Mouse (Mus musculus): ENCODE measurements around the gene Abca4. TPM values are rescaled to one million over a fixed set of nuclear protein-coding genes. Genes with fewer than 3 reads are reported as not detected.

Gene Abca4
- polyA plus RNA-seq, 1 experiment from 2014 or later, result 1.1 TPM

DNA sequence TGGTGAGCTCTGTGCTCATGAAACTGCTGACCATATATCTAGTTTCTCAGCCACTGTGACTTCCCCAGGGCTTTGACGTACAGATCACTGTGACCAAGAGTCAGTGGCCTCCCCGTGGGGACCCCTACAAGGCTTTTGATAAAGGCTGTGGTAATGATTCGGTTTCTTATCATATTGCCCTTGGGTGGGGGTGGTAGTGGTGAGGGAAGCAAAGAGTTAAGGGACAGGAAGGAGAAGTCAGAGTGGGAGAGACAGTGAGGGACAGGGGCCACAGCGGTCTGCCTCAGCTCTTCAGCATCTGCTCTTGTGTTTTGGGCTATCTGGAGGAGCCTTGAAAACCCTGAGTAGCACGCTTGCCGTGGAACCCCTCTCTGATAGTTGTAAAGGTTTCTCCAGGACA, 46.1 kb downstream of the Abca4 start:
- no peaks in the 10 kb centered on the region for H3K36me3 ChIP-seq
- no peak overlapping the region for H3K4me3 ChIP-seq (replicated peaks)
- no peak for ATAC-seq
- WGBS, result 81% methylated on average over 6 of the region's 6 CpGs
- no peak overlapping the region for H3K27ac ChIP-seq
- H3K9ac ChIP-seq, result no peak overlapping the region
- no peaks in the 10 kb centered on the region for H3K9me3 ChIP-seq
- no peak overlapping the region for H3K4me2 ChIP-seq (replicated peaks)
- no peaks in the 10 kb centered on the region for H3K27me3 ChIP-seq (replicated peaks)
- H3K4me1 ChIP-seq (replicated peaks), result peaks cover 15% of the 10 kb centered on the region; the same call in 1 of the 2 replicates

DNA sequence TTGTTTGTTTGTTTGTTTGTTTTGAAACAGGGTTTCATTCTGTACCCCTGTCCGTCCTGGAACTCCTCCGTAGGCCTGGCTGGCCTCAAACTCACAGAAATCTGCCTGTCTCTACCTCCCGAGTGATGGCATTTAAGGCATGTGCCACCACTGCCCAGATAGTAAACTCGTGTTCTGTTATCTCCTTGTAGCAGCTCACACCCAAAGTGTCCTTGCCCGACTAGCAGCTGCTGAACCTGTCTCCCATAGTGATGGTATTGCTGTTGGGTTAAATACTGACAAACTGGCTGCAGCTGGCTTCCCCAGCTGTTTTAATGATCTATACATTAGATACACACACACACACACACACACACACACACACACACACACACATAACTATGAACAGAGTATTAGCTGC, 55.5 kb downstream of the Abca4 start:
- Histone ChIP-seq H3K4me3 (replicated peaks) (no peak overlapping the region), H3K9ac (no peak overlapping the region), H3K9me3 (no peaks in the 10 kb centered on the region), H3K4me2 (replicated peaks) (no peak overlapping the region), H3K4me1 (replicated peaks) (peaks cover 9% of the 10 kb centered on the region; the same call in 1 of the 2 replicates), H3K27me3 (replicated peaks) (no peaks in the 10 kb centered on the region), H3K36me3 (no peaks in the 10 kb centered on the region), H3K27ac (no peak overlapping the region)
- 52% methylated on average over 5 of the region's 5 CpGs for WGBS
- no peak for ATAC-seq

DNA sequence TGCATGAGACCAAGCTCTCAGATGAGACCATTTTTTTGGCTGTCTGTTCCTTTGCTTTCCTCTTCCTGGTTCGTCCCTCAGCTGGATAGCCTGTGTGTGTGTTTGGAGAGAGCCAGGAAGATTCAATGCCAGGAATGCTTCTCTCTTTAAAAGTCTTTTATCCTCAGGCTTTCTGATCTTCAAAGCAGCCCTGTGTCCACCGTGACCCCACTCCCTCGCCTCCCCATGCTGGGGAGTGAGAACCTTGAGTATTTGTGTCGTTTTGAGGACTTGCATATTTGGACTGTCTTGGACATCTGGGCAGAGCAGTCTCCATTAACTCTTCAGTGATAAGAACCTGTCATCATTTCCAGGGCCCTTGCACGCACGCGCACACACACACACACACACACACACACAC, 57.8 kb downstream of the Abca4 start:
- no peak overlapping the region for H3K4me3 ChIP-seq (replicated peaks)
- no peaks in the 10 kb centered on the region for H3K36me3 ChIP-seq
- H3K9me3 ChIP-seq, result no peaks in the 10 kb centered on the region
- H3K27ac ChIP-seq, result no peak overlapping the region
- no peak for ATAC-seq
- no peak overlapping the region for H3K9ac ChIP-seq
- H3K4me2 ChIP-seq (replicated peaks), result no peak overlapping the region
- peaks cover 4% of the 10 kb centered on the region; the same call in 1 of the 2 replicates for H3K4me1 ChIP-seq (replicated peaks)
- 46% methylated on average over 7 of the region's 7 CpGs for WGBS
- H3K27me3 ChIP-seq (replicated peaks), result no peaks in the 10 kb centered on the region

DNA sequence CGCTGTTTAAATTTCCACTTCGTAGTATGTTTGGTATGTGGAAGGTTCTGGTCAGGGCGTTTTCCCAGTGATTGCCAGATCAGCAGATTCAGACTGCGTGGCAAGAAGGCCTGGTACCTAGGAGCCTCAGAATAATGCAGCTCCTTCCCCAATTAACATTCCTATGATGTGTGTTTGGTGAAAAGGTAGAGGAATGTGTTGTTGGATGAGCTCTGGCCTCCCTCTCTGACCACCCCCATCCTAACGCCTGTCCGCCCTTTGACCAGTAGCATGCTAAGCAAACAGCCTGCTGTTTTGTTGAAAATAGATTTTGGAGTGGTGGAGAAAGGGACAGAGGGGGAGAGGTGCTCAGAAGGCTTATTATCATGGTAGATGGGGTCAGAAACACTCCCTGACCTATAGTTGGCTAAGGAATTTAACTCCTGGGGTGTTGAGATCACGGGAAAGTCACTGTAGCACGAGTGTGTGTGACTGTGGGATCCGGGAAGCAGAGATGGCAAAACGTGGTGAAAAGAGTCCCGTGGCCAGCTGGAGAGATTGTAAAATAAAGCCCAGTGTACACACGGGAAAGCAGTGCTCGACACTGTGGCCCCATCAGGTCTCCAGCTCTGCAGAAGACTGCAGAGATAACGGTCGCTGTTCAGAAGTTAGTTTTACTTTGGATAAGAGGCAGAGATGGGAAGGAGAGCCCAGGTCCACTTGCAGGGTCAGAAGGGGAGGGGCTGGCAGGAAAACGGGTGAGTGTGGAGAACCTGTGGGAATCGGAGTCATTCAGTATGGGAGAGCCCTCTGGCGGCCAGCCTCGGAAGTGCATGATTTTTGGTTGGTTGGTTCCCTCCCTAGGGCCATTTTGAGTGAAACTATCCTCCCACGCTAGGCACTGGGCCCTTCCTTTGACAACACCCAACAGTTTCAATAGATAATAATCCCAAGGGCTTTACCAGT, 59.9 kb downstream of the Abca4 start:
- peak; percentile 58 for ATAC-seq
- WGBS, result 22% methylated on average over 20 of the region's 20 CpGs
- no peak overlapping the region for H3K9ac ChIP-seq
- peaks cover 5% of the 10 kb centered on the region; the same call in 1 of the 2 replicates for H3K4me1 ChIP-seq (replicated peaks)
- peak overlapping the region; percentile 53 for H3K4me2 ChIP-seq (replicated peaks)
- H3K9me3 ChIP-seq, result no peaks in the 10 kb centered on the region
- H3K27ac ChIP-seq, result no peak overlapping the region
- H3K36me3 ChIP-seq, result no peaks in the 10 kb centered on the region
- H3K4me3 ChIP-seq (replicated peaks), result no peak overlapping the region
- no peaks in the 10 kb centered on the region for H3K27me3 ChIP-seq (replicated peaks)

DNA sequence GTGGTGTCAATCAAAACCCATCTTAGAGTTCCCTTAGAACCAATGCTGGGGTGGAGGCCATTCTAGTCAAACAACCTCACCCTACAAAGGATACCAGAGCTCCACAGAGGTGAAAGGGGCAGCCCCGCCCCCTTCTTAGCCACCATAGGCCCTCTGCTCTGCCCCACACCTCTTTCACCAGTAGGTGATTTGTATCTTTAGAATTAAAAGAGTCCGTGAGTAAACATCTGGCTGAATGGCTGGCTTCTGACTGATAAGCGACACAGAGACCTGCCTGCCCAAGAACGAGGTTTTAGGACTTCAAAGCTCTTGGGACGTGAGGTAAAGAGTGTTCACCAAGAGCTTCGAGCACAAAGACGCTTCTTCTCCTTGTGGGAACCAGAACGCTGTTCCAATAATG, 62.7 kb downstream of the Abca4 start:
- Histone ChIP-seq H3K9me3 (no peaks in the 10 kb centered on the region), H3K4me2 (replicated peaks) (no peak overlapping the region), H3K27ac (no peak overlapping the region), H3K4me1 (replicated peaks) (peaks cover 8% of the 10 kb centered on the region; the same call in 1 of the 2 replicates), H3K36me3 (no peaks in the 10 kb centered on the region), H3K27me3 (replicated peaks) (no peaks in the 10 kb centered on the region), H3K9ac (no peak overlapping the region), H3K4me3 (replicated peaks) (no peak overlapping the region)
- ATAC-seq, result no peak
- WGBS, result 51% methylated on average over 8 of the region's 8 CpGs

DNA sequence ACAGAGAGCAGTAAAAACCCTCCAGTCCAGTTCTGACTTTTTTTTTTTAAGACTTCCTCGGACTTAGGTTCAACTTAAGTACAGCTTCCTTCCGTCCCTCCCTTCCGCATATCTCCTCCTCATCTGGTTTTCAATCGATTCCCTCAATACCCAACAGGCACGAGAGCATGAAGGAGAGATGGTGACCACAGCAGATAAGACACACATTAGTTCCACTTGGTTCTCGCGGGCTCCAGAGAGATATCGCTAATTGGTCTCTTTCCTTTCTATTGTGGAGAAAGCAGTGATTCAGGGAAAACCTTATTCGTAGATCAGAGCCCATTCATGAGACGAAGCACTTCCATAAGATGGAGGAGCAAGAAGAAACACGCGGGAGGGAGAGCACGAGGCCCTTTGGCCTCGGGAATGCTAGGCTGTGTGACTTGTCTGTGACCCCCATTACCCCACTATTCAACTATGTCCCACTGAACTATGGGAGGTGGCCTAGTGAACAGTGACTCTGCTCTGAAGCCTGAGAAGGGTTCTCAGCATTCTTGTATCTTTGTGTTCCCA, 63.5 kb downstream of the Abca4 start:
- no peak overlapping the region for H3K4me2 ChIP-seq (replicated peaks)
- H3K36me3 ChIP-seq, result no peaks in the 10 kb centered on the region
- H3K9me3 ChIP-seq, result no peaks in the 10 kb centered on the region
- peaks cover 11% of the 10 kb centered on the region; the same call in 1 of the 2 replicates for H3K4me1 ChIP-seq (replicated peaks)
- no peak for ATAC-seq
- 0 out of 2 replicates have a peak overlapping the region, but pooled peaks have one; percentile 36 for H3K27ac ChIP-seq
- H3K4me3 ChIP-seq (replicated peaks), result no peak overlapping the region
- 74% methylated on average over 14 of the region's 14 CpGs for WGBS
- H3K27me3 ChIP-seq (replicated peaks), result no peaks in the 10 kb centered on the region
- H3K9ac ChIP-seq, result no peak overlapping the region

DNA sequence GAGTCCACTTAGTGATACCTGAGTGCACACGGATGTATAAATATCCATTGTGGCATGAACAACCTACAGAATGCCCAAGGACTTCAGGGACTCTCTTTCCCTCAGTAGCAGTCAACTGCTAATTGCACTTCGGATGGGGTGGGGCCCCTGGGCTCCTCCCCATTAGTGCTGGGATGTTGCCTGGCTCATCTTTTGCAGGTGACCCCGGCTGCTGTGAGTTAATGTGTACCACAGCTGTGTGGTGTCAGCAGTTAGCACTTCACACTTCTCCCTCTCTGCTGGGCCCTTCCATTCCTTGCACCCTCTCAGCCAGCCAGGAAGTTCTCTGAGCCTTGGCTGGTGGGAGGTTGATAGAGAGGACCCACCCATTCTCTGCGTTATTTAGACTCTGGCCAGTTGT, 65.2 kb downstream of the Abca4 start:
- Histone ChIP-seq H3K4me3 (replicated peaks) (no peak overlapping the region), H3K27ac (no peak overlapping the region), H3K9ac (no peak overlapping the region), H3K9me3 (no peaks in the 10 kb centered on the region), H3K4me2 (replicated peaks) (no peak overlapping the region), H3K36me3 (no peaks in the 10 kb centered on the region), H3K4me1 (replicated peaks) (peaks cover 11% of the 10 kb centered on the region; the same call in 1 of the 2 replicates), H3K27me3 (replicated peaks) (no peaks in the 10 kb centered on the region)
- ATAC-seq, result peak; percentile 44; the same call in 1 of the 2 replicates
- whole genome bisulfite sequencing, result 47% methylated on average over 4 of the region's 4 CpGs

DNA sequence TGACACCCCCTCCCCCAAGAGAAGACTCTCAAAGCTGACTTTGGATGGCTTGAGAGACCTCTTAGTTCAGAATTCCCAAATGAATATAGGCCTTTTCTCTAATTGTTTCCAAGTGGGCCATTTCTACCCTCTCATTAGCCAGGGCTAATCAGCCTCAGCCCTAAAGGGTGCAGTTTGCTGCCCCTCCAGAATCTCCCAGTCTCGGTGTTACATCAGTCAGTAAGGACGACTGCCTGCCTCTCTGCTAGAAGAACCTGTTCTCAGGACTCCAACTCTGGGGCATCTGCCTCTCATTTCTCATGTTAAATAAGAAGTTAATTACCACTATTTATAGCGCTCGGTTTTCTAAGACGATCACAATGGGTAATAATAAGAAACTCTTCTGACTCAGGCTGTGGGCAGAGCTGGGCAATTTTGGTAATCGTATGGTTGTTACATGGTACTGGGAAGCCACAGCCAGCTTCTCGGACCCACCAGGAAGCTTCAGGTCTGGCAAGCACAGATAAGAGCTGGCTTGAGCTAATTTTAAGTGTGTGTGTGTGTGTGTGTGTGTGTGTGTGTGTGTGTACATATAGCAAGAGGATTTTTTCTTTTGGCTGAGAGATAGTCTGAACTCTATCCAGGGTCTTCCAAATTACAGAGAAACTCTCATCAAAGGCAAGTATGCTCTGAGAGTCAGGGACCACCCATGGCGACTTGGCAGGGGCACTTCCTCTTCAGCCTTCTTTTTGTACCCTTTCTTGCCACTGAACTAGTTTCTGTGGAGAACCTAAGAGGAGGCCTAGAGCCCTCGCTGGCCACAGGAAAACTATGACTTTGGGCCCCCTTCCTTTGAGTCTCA, 67.1 kb downstream of the Abca4 start:
- Histone ChIP-seq H3K4me3 (replicated peaks) (no peak overlapping the region), H3K9me3 (no peaks in the 10 kb centered on the region), H3K9ac (no peak overlapping the region), H3K36me3 (no peaks in the 10 kb centered on the region), H3K4me2 (replicated peaks) (no peak overlapping the region), H3K27me3 (replicated peaks) (no peaks in the 10 kb centered on the region), H3K27ac (no peak overlapping the region), H3K4me1 (replicated peaks) (peaks cover 11% of the 10 kb centered on the region; the same call in 1 of the 2 replicates)
- WGBS, result 48% methylated on average over 9 of the region's 9 CpGs
- no peak for ATAC-seq

DNA sequence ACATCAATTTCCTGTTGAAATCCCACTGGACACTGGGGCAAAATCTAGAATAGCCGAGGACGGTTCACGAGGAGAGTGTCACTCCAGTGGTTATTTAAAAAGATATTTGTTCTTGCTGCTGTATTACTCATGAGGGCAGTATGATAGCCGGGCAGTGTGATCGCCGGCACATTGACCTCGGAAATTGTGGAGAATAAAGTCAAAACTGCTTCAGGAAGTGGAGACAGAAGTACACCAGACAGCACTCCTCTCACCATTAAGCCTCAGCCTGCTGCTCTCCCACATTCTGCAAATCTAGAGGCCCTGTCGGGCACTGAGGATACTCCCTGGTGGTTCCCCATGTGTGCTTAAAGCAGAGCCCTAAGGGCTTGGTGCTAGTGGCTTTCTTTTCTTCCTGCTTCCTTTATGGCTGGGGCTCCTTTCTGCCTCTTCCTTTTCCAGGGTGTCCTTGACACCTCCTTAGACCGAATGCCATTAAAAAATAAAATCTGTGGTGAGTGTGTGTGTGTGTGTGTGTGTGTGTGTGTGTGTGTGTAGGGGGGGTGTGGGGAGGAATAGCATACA, 74.5 kb downstream of the Abca4 start:
- ATAC-seq, result peak; percentile 46
- H3K4me3 ChIP-seq (replicated peaks), result no peak overlapping the region
- H3K9me3 ChIP-seq, result no peaks in the 10 kb centered on the region
- H3K36me3 ChIP-seq, result no peaks in the 10 kb centered on the region
- H3K9ac ChIP-seq, result no peak overlapping the region
- H3K4me2 ChIP-seq (replicated peaks), result no peak overlapping the region
- H3K27me3 ChIP-seq (replicated peaks), result no peaks in the 10 kb centered on the region
- peak overlapping the region; percentile 46; the same call in 1 of the 2 replicates for H3K27ac ChIP-seq
- peaks cover 7% of the 10 kb centered on the region for H3K4me1 ChIP-seq (replicated peaks)
- 36% methylated on average over 9 of the region's 9 CpGs for whole genome bisulfite sequencing

DNA sequence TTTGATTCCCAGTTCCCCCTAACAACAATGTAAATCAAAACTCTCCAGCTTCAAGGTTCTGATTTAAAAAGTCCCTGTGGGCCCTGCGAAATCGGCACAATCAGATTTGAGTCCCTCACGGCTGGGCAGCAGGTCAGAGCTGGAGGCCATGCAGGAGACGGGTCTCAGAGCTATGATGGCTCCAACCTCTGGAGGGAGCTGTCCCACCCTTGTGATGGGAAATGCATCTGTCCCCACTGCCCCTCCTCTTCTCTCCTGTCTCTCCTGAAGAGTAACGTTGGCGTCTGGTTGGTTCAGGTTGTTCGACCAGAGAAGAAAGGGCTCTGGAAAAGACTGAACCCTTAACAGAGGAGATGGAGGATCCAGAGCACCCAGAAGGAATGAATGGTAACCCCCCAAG, 75.5 kb downstream of the Abca4 start:
- Histone ChIP-seq H3K4me1 (replicated peaks) (peaks cover 7% of the 10 kb centered on the region), H3K9me3 (no peaks in the 10 kb centered on the region), H3K27ac (0 out of 2 replicates have a peak overlapping the region, but pooled peaks have one; percentile 17), H3K9ac (no peak overlapping the region), H3K4me2 (replicated peaks) (no peak overlapping the region), H3K4me3 (replicated peaks) (no peak overlapping the region), H3K36me3 (no peaks in the 10 kb centered on the region), H3K27me3 (replicated peaks) (no peaks in the 10 kb centered on the region)
- no peak for ATAC-seq
- 82% methylated on average over 7 of the region's 7 CpGs for WGBS

DNA sequence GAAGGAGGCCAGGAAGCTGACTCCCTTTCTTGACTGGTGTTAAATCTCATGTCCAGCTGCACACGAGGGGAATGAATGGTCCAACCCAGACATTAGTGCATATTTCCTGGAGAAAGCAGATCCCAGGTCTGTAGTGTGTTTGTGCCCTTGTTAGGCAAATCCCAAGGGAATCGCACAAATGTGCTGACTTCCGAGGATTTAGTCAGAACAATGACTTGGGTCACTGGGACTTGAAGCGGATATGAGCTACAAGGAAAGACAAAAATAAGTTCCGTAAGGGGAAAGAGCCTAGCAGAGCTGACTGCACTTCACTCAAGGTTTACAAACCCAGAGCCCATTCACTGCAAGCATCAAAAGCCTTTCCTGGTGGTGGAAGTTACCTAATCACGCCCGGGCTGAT, 76.0 kb downstream of the Abca4 start:
- WGBS, result 79% methylated on average over 7 of the region's 7 CpGs
- ATAC-seq, result no peak
- H3K9ac ChIP-seq, result no peak overlapping the region
- H3K4me1 ChIP-seq (replicated peaks), result peaks cover 7% of the 10 kb centered on the region
- 0 out of 2 replicates have a peak overlapping the region, but pooled peaks have one; percentile 17 for H3K27ac ChIP-seq
- H3K36me3 ChIP-seq, result no peaks in the 10 kb centered on the region
- no peak overlapping the region for H3K4me2 ChIP-seq (replicated peaks)
- H3K4me3 ChIP-seq (replicated peaks), result no peak overlapping the region
- no peaks in the 10 kb centered on the region for H3K9me3 ChIP-seq
- no peaks in the 10 kb centered on the region for H3K27me3 ChIP-seq (replicated peaks)
